Mouse (Mus musculus) yolk sac, embryonic 10.5 days (tissue): ENCODE results near the gene Plpp7.

Source experiments
- DNase-seq: peaks from one replicate; pipeline ENCODE4 v3.0.0-alpha.2; 2017; ENCODE audit warnings: low spot score

Plpp7 gene

GRCm38 (mm10) chr2:32139377-32139776 is 44.0 kb downstream of the Plpp7 start:
- no peak for DNase-seq

GRCm38 (mm10) chr2:32140498-32140934 is 45.2 kb downstream of the Plpp7 start:
- no peak for DNase-seq

- DNase-seq: peak; percentile 64
Measured at GRCm38 (mm10) chr2:32141602-32142001, 46.3 kb downstream of the Plpp7 start.

- DNase-seq: no peak
Measured at GRCm38 (mm10) chr2:32142368-32142767, 47.0 kb downstream of the Plpp7 start.

GRCm38 (mm10) chr2:32144633-32145032 is 49.3 kb downstream of the Plpp7 start:
- no peak for DNase-seq

GRCm38 (mm10) chr2:32146617-32147162 is 51.4 kb downstream of the Plpp7 start:
- no peak for DNase-seq

- DNase-seq: no peak
Measured at GRCm38 (mm10) chr2:32150135-32150534, 54.8 kb downstream of the Plpp7 start.

- DNase-seq: no peak
Measured at GRCm38 (mm10) chr2:32150562-32150923, 55.2 kb downstream of the Plpp7 start.

- DNase-seq: peak; percentile 73
Measured at GRCm38 (mm10) chr2:32150924-32151659, 55.8 kb downstream of the Plpp7 start, which contains the start of gene Prrc2b. Prrc2b (plus strand) TSS chr2:32151082.

- DNase-seq: no peak
Measured at GRCm38 (mm10) chr2:32151660-32152366, 56.5 kb downstream of the Plpp7 start.

- no peak for DNase-seq
Measured at GRCm38 (mm10) chr2:32152367-32153034, 57.2 kb downstream of the Plpp7 start.

- DNase-seq: peak; percentile 59
Measured at GRCm38 (mm10) chr2:32153041-32153790, 57.9 kb downstream of the Plpp7 start.

GRCm38 (mm10) chr2:32153791-32154119 is 58.4 kb downstream of the Plpp7 start:
- DNase-seq: no peak

- peak; percentile 73 for DNase-seq
Measured at GRCm38 (mm10) chr2:32154334-32154997, 59.1 kb downstream of the Plpp7 start.

GRCm38 (mm10) chr2:32154998-32155541 is 59.7 kb downstream of the Plpp7 start:
- no peak for DNase-seq

- no peak for DNase-seq
Measured at GRCm38 (mm10) chr2:32155614-32156013, 60.3 kb downstream of the Plpp7 start.

- peak; percentile 55 for DNase-seq
Measured at GRCm38 (mm10) chr2:32156645-32157044, 61.3 kb downstream of the Plpp7 start.

GRCm38 (mm10) chr2:32157328-32157727 is 62.0 kb downstream of the Plpp7 start:
- DNase-seq: no peak

GRCm38 (mm10) chr2:32158616-32159239 is 63.4 kb downstream of the Plpp7 start:
- DNase-seq: no peak
